In genomic region chr10:80173358-80173757, GRCm38 (mm10) we compare ENCODE assay signal across 8 mouse cellular contexts. TPM values are rescaled to one million over a fixed set of nuclear protein-coding genes. Genes with fewer than 3 reads are reported as not detected.
A peak's percentile ranks its signal among the peaks of the same experiment; 100 is the strongest.
DNase-seq lines count a peak whose midpoint lies in the region; ATAC-seq and TF ChIP-seq lines count a peak whose summit lies in the region.

No protein-coding gene starts in this region.

- 0 out of 2 replicates have a peak overlapping the region, but pooled peaks have one; percentile 80 for H3K27ac ChIP-seq in heart, embryonic 11.5 days (ENCODE audit: low read depth, low read length)
- no peak overlapping the region for H3K27ac ChIP-seq in CH12.LX (ENCODE audit: insufficient read depth, low read depth)
- H3K27ac ChIP-seq in forebrain, embryonic 12.5 days = peak overlapping the region; percentile 86
- H3K27ac ChIP-seq in liver, embryonic 13.5 days = peak overlapping the region; percentile 80

- TF ChIP-seq EP300 in CH12.LX (IDR thresholded peaks at IDR 0.05; ENCODE audit: low read length) = no peak

- in situ Hi-C loops in CH12.LX (cut with MboI; ENCODE audit: low pct_ligation_motif_present, low pct_unique_long_range_greater_than_20kb, low sequenced_read_pairs) = no loop called here

- peaks cover 20% of the 10 kb centered on the region for H3K36me3 ChIP-seq in heart, embryonic 11.5 days (ENCODE audit: control insufficient read depth, insufficient read depth, low read length)
- H3K36me3 ChIP-seq in CH12.LX (replicated peaks in 1 of 2; ENCODE audit: control insufficient read depth in 1 of 2, insufficient read depth in 1 of 2, low read length in 1 of 2) = peaks cover 27 to 52% of the 10 kb centered on the region in 2 experiments
- peaks cover 29% of the 10 kb centered on the region for H3K36me3 ChIP-seq in forebrain, embryonic 12.5 days (replicated peaks)
- peaks cover 29% of the 10 kb centered on the region for H3K36me3 ChIP-seq in liver, embryonic 13.5 days

- H3K4me2 ChIP-seq in heart, embryonic 11.5 days = peak overlapping the region; percentile 72
- peak overlapping the region; percentile 33 for H3K4me2 ChIP-seq in CH12.LX (ENCODE audit: insufficient read depth, low read depth, poor library complexity, severe bottlenecking)
- H3K4me2 ChIP-seq in forebrain, embryonic 12.5 days = peak overlapping the region; percentile 59
- peak overlapping the region; percentile 78 for H3K4me2 ChIP-seq in liver, embryonic 13.5 days

- dilution Hi-C loops in CH12.LX (cut with MboI; ENCODE audit: extremely low pct_ligation_motif_present, extremely low pct_unique_long_range_greater_than_20kb, low sequenced_read_pairs) = no loop called here

- WGBS in heart, embryonic 11.5 days (ENCODE audit: insufficient replicate concordance) = 6% methylated on average over 11 of the region's 11 CpGs
- 17% methylated on average over 11 of the region's 11 CpGs for whole genome bisulfite sequencing in forebrain, embryonic 12.5 days
- 3% methylated on average over 11 of the region's 11 CpGs for WGBS in liver, embryonic 13.5 days (ENCODE audit: insufficient replicate concordance)

- H3K79me2 ChIP-seq in CH12.LX (replicated peaks; ENCODE audit: control insufficient read depth, extremely low read depth, insufficient read depth, poor library complexity, severe bottlenecking) = peaks cover 16% of the 10 kb centered on the region

- TF ChIP-seq POLR2A in CH12.LX (IDR thresholded peaks at IDR 0.05; ENCODE audit: low read depth, low read length) = no peak

- peak overlapping the region; percentile 80 for H3K9ac ChIP-seq in heart, embryonic 11.5 days (ENCODE audit: low read depth, low read length)
- H3K9ac ChIP-seq in CH12.LX (ENCODE audit: insufficient read depth, low read depth) = peak overlapping the region; percentile 62; the same call in 1 of the 2 replicates
- H3K9ac ChIP-seq in forebrain, embryonic 12.5 days = peak overlapping the region; percentile 57; the same call in 1 of the 2 replicates
- H3K9ac ChIP-seq in liver, embryonic 13.5 days = peak overlapping the region; percentile 76

- H3K4me3 ChIP-seq in heart, embryonic 11.5 days (ENCODE audit: low read depth, low read length) = peak overlapping the region; percentile 65
- peak overlapping the region; percentile 2 to 46 (median 36) for H3K4me3 ChIP-seq in CH12.LX (replicated peaks in 1 of 3; ENCODE audit: low read depth in 2 of 3, low read length in 2 of 3, poor library complexity in 1 of 3)
- peak overlapping the region; percentile 45 for H3K4me3 ChIP-seq in forebrain, embryonic 12.5 days (replicated peaks)
- H3K4me3 ChIP-seq in liver, embryonic 13.5 days (replicated peaks) = peak overlapping the region; percentile 80

- DNase-seq in heart, postnatal 4 days = no peak
- no peak for DNase-seq in CH12.LX (ENCODE audit: extremely low read depth)
- DNase-seq in liver, embryonic 13.5 days = no peak
- no peak for DNase-seq in frontal cortex, postnatal 14 days (ENCODE audit: low spot score in 2 of 2)
- DNase-seq in embryo, embryonic 10.5 days (ENCODE audit: low spot score) = no peak

- H3K27me3 ChIP-seq in heart, embryonic 11.5 days (ENCODE audit: control insufficient read depth, insufficient read depth, low read length) = no peaks in the 10 kb centered on the region
- H3K27me3 ChIP-seq in CH12.LX (replicated peaks) = peaks cover under 1% of the 10 kb centered on the region
- no peaks in the 10 kb centered on the region for H3K27me3 ChIP-seq in forebrain, embryonic 12.5 days
- peaks cover 15% of the 10 kb centered on the region for H3K27me3 ChIP-seq in liver, embryonic 13.5 days

- TF ChIP-seq RAD21 in CH12.LX (IDR thresholded peaks at IDR 0.05; ENCODE audit: low read depth, low read length) = no peak

- H3K9me3 ChIP-seq in heart, embryonic 11.5 days (replicated peaks; ENCODE audit: control insufficient read depth, low read length) = no peaks in the 10 kb centered on the region
- no peaks in the 10 kb centered on the region for H3K9me3 ChIP-seq in CH12.LX (replicated peaks; ENCODE audit: low read length)
- H3K9me3 ChIP-seq in forebrain, embryonic 12.5 days = no peaks in the 10 kb centered on the region
- 0 out of 2 replicates have a peak, but pooled peaks cover 3% of the 10 kb centered on the region for H3K9me3 ChIP-seq in liver, embryonic 13.5 days (replicated peaks)

- ATAC-seq in heart, embryonic 11.5 days (replicated peaks; ENCODE audit: insufficient number of reproducible peaks, low FRiP score, low TSS enrichment) = no peak
- ATAC-seq in forebrain, embryonic 12.5 days (ENCODE audit: low FRiP score) = no peak
- ATAC-seq in liver, embryonic 13.5 days (ENCODE audit: low read depth) = no peak
- ATAC-seq in monocyte, adult 5-6 weeks (replicated peaks; ENCODE audit: insufficient number of reproducible peaks, low FRiP score, low TSS enrichment, poor library complexity, severe bottlenecking) = no peak

- no peak for TF ChIP-seq CTCF in CH12.LX (conservative IDR thresholded peaks at IDR 0.05 in 1 of 2, IDR thresholded peaks at IDR 0.05 in 1 of 2; ENCODE audit: low read depth in 2 of 2, low read length in 2 of 2)

- H3K4me1 ChIP-seq in heart, embryonic 11.5 days (ENCODE audit: control insufficient read depth, insufficient read depth, low read length) = peaks cover 18% of the 10 kb centered on the region
- peaks cover 20 to 61% of the 10 kb centered on the region in 2 experiments for H3K4me1 ChIP-seq in CH12.LX (ENCODE audit: control insufficient read depth in 1 of 2, insufficient read depth in 2 of 2)
- peaks cover 78% of the 10 kb centered on the region for H3K4me1 ChIP-seq in forebrain, embryonic 12.5 days
- H3K4me1 ChIP-seq in liver, embryonic 13.5 days (replicated peaks) = peaks cover 55% of the 10 kb centered on the region

TF ChIP-seq in CH12.LX, 34 proteins besides CTCF, POLR2A, EP300 and RAD21:
- TF ChIP-seq KAT2A (IDR thresholded peaks at IDR 0.05; ENCODE audit: insufficient replicate concordance, low read length) = no peak
- TF ChIP-seq BHLHE40 (IDR thresholded peaks at IDR 0.05; ENCODE audit: low read depth, low read length) = peak; percentile 64; the same call in 1 of the 2 replicates
- no peak for TF ChIP-seq MXI1 (IDR thresholded peaks at IDR 0.05; ENCODE audit: low read depth, low read length)
- TF ChIP-seq ZNF384 (IDR thresholded peaks at IDR 0.05; ENCODE audit: low read depth, low read length) = peak; percentile 71

RNA-seq across cellular contexts. Expression of gene 1600002K03Rik, which starts 0.6 kb away (rescaled TPM):
- polyA plus RNA-seq in heart, embryonic 11.5 days (2014; fragmentation: Nextera tagmentation; extraction: Ambion mirVana) = 9.6 and 12.4 TPM in 2 replicates
- total RNA-seq in heart, postnatal 4 days (2021) = 1 to 10 TPM; 1.9 to 4.9 TPM
- total RNA-seq in CH12.LX (2012; rRNA removed) (30.5 and 37.7 TPM in 2 replicates), CH12.LX (2014; rRNA removed) (34.3 and 40.2 TPM in 2 replicates)
- polyA plus RNA-seq in CH12.LX (2012; ENCODE audit: insufficient read length, low read depth) = 19.3 and 21.9 TPM in 2 replicates
- polyA plus RNA-seq in forebrain, embryonic 12.5 days (2016; fragmentation: Nextera tagmentation; extraction: Ambion mirVana) = 11.1 and 11.6 TPM in 2 replicates
- polyA plus RNA-seq in liver, embryonic 13.5 days (2015; fragmentation: Nextera tagmentation; extraction: Ambion mirVana) = 14.8 and 15.1 TPM in 2 replicates
- 16.2 to 29.1 TPM (median 18.0 TPM) in 3 replicates for total RNA-seq in monocyte, adult 5-6 weeks (2017)

RNA-seq across cellular contexts. Expression of gene Efna2, which starts 5.9 kb away (rescaled TPM):
- polyA plus RNA-seq in heart, embryonic 11.5 days (2014; fragmentation: Nextera tagmentation; extraction: Ambion mirVana) = 13.9 and 14.8 TPM in 2 replicates
- 1 to 10 TPM; 2.8 to 2.9 TPM for total RNA-seq in heart, postnatal 4 days (2021)
- total RNA-seq in CH12.LX (2012; rRNA removed) = 0.63 and 1.5 TPM in 2 replicates
- 0.23 and 0.34 TPM in 2 replicates for total RNA-seq in CH12.LX (2014; rRNA removed)
- 0.45 and 0.86 TPM in 2 replicates for polyA plus RNA-seq in CH12.LX (2012; ENCODE audit: insufficient read length, low read depth)
- 36.4 and 48.9 TPM in 2 replicates for polyA plus RNA-seq in forebrain, embryonic 12.5 days (2016; fragmentation: Nextera tagmentation; extraction: Ambion mirVana)
- polyA plus RNA-seq in liver, embryonic 13.5 days (2015; fragmentation: Nextera tagmentation; extraction: Ambion mirVana) = 0.98 and 1.1 TPM in 2 replicates
- 1.0 TPM in 1 of 3 replicates, not detected in the others for total RNA-seq in monocyte, adult 5-6 weeks (2017)

RNA-seq across cellular contexts. Expression of gene Cirbp, which starts 7.6 kb away (rescaled TPM):
- polyA plus RNA-seq in heart, embryonic 11.5 days (2014; fragmentation: Nextera tagmentation; extraction: Ambion mirVana) = 49.1 and 52.7 TPM in 2 replicates
- total RNA-seq in heart, postnatal 4 days (2021) = 100 to 1,000 TPM; 163 to 193 TPM
- total RNA-seq in CH12.LX (2012; rRNA removed) (28.3 and 34.4 TPM in 2 replicates), CH12.LX (2014; rRNA removed) (27.0 and 31.9 TPM in 2 replicates)
- 40.2 and 45.9 TPM in 2 replicates for polyA plus RNA-seq in CH12.LX (2012; ENCODE audit: insufficient read length, low read depth)
- polyA plus RNA-seq in forebrain, embryonic 12.5 days (2016; fragmentation: Nextera tagmentation; extraction: Ambion mirVana) = 224 and 240 TPM in 2 replicates
- polyA plus RNA-seq in liver, embryonic 13.5 days (2015; fragmentation: Nextera tagmentation; extraction: Ambion mirVana) = 19.5 and 21.9 TPM in 2 replicates
- 137 to 163 TPM (median 145 TPM) in 3 replicates for total RNA-seq in monocyte, adult 5-6 weeks (2017)

RNA-seq across cellular contexts. Expression of gene Midn, which starts 25.3 kb away (rescaled TPM):
- 29.5 and 31.9 TPM in 2 replicates for polyA plus RNA-seq in heart, embryonic 11.5 days (2014; fragmentation: Nextera tagmentation; extraction: Ambion mirVana)
- 100 to 1,000 TPM; 145 to 163 TPM for total RNA-seq in heart, postnatal 4 days (2021)
- total RNA-seq in CH12.LX (2012; rRNA removed) = 11.6 and 16.2 TPM in 2 replicates
- total RNA-seq in CH12.LX (2014; rRNA removed) = 3.9 and 4.7 TPM in 2 replicates
- polyA plus RNA-seq in CH12.LX (2012; ENCODE audit: insufficient read length, low read depth) = 25.2 and 33.2 TPM in 2 replicates
- polyA plus RNA-seq in forebrain, embryonic 12.5 days (2016; fragmentation: Nextera tagmentation; extraction: Ambion mirVana) = 45.0 and 50.3 TPM in 2 replicates
- 3.0 and 3.3 TPM in 2 replicates for polyA plus RNA-seq in liver, embryonic 13.5 days (2015; fragmentation: Nextera tagmentation; extraction: Ambion mirVana)
- 27.3 to 65.5 TPM (median 29.9 TPM) in 3 replicates for total RNA-seq in monocyte, adult 5-6 weeks (2017)

RNA-seq across cellular contexts. Expression of gene Cbarp, which starts 32.7 kb away (rescaled TPM):
- 2.5 and 2.7 TPM in 2 replicates for polyA plus RNA-seq in heart, embryonic 11.5 days (2014; fragmentation: Nextera tagmentation; extraction: Ambion mirVana)
- 1 to 10 TPM; 3.7 to 5.1 TPM for total RNA-seq in heart, postnatal 4 days (2021)
- total RNA-seq in CH12.LX (2012; rRNA removed) (2.3 and 2.6 TPM in 2 replicates), CH12.LX (2014; rRNA removed) (0.09 and 0.19 TPM in 2 replicates)
- 1.7 and 2.4 TPM in 2 replicates for polyA plus RNA-seq in CH12.LX (2012; ENCODE audit: insufficient read length, low read depth)
- 13.2 and 13.8 TPM in 2 replicates for polyA plus RNA-seq in forebrain, embryonic 12.5 days (2016; fragmentation: Nextera tagmentation; extraction: Ambion mirVana)
- polyA plus RNA-seq in liver, embryonic 13.5 days (2015; fragmentation: Nextera tagmentation; extraction: Ambion mirVana) = 0.54 and 0.69 TPM in 2 replicates
- total RNA-seq in monocyte, adult 5-6 weeks (2017) = 0.29 to 5.8 TPM (median 4.1 TPM) in 3 replicates
